Mouse (Mus musculus) lung, adult 2 months (tissue): Measurements from ENCODE around the gene Rpl10.

Source experiments
- CTCF ChIP-seq: fragments of 200-500 bp; IDR thresholded peaks from 2 replicates; pipeline ENCODE4 v1.5.1; 2011; ENCODE audit warnings: mild to moderate bottlenecking, low read length, control low read depth; ENCODE audit not compliant: insufficient read depth
- POLR2A ChIP-seq: fragments of 200-500 bp; IDR thresholded peaks from 2 replicates; pipeline ENCODE4 v1.6.1; 2011; ENCODE audit warnings: low read depth, mild to moderate bottlenecking, control low read depth, low read length, borderline replicate concordance; ENCODE audit errors: extremely low read depth

DNA sequence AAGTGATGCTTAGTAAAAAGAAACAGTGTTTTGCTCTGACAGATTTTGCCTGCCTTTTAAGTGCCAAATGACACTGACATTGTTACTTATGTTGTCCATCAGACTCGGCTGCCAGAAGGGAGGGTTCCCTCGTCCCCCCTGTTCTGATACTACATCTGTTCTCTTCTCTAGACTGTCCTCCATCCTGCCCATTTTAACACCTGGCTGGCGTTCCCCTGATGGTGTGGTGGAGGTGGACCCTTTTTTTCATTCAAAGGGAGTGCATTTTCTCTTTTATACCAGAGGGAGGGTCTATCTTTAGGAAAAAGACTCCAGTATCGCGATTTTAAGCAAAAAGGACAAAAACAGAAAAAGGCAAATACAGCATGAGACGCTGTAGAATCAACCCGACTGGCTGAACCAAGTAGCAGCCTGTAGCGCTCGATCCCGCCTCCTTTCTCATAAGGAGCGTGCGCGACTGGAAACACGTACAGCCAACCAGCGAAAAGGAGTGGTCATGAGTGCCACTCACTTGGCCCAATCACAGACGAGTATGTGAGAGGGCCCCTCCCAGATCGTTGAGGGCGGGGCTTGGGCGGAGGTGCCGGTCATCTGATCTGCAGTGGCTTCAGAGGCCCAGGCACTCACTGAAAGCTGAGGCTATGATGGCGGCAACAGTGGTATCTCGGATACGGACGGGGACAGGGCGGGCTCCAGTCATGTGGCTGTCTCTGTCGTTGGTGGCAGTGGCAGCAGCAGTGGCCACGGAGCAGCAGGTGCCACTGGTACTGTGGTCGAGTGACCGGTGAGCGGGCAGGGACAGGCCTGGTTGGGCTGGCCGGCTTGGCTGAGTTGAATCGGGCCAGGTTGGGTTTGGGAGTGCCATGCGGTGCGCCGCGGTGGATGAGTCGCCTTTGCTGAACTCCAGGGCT, 26.2 kb downstream of the Rpl10 start, which contains the start of gene Atp6ap1:
- TF ChIP-seq CTCF (no peak), POLR2A (peak; percentile 81; the same call in 1 of the 2 replicates)
